Mouse (Mus musculus): ENCODE results near the gene Unc5cl.

Unc5cl gene

DNA sequence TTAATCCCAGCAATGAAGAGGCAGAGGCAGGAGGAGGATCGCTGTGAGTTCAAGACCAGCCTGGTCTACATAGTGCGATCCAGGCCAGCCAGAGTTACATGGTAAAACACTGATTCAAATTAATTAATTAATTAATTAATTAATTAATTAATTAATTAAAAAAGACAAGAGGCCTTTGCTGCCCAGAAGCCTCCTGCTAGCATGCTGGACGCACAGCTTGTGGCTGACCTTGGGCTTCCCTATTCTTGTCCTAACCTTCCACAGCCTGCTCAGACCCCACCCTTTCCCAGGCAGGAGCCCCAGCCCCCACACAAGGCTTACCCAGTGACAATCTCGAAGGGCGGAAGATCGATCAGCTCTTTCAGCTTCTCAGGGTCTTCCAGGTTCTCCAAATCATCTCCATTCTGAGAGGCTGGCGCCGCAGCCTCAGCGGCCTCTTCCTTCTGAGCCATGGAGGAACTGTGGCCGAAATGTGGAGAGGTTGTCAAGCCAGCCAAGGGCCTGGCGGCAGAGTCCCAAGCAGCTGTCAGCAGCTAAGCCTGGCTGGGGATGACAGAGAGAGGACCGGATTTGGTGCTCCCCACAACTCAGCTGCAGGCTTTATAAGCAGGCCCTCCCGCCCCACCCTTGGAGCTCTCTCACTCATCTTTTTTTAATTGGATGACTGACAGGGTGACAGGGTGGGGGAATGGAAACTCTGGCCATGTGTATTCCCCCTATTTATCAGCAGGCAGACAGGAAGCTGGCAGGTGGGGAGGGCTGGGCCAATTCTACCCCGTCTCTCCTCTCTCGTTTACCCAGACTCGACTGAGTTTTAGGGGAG lies 22.3 kb upstream of the Unc5cl start, which contains the start of gene Apobec2:
Gene Apobec2 (minus strand): TSS at position 773 of the 823 bp plus-strand sequence.
- peak; percentile 49 to 69 for DNase-seq (ENCODE audit: low spot score in 2 of 2)

DNA sequence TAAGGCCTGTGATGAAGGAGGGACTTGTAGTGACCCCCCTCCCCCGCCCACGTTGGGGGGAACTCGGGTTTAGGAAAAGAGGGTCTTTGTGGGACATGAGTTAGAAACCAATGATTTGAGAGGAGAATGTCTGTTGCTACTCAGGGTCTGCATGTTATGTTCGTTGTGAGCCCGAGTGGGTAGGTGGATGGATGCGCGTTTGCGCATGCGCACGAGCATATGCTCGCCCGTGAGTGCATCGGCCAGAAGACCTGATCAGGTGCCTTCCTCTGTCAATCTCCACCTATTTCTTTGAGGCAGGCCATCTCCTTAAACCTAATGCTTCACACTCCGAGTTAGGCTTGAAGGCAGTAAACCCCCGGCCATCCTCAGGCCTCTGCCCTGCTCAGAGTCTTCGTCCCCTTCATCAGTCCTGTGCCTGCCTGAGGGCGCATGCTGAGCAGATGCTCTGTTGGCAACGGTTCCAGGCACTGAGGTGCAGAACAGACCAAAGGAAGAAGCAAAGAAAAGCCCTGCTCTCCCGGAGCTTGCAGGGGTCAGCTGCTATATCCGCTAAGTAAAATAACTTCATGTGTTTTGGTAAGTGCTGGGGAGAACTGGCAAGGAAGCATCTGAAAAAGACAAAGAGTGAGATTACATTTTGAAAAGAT lies 21.6 kb upstream of the Unc5cl start:
- DNase-seq (ENCODE audit: low spot score in 2 of 2), result no peak

DNA sequence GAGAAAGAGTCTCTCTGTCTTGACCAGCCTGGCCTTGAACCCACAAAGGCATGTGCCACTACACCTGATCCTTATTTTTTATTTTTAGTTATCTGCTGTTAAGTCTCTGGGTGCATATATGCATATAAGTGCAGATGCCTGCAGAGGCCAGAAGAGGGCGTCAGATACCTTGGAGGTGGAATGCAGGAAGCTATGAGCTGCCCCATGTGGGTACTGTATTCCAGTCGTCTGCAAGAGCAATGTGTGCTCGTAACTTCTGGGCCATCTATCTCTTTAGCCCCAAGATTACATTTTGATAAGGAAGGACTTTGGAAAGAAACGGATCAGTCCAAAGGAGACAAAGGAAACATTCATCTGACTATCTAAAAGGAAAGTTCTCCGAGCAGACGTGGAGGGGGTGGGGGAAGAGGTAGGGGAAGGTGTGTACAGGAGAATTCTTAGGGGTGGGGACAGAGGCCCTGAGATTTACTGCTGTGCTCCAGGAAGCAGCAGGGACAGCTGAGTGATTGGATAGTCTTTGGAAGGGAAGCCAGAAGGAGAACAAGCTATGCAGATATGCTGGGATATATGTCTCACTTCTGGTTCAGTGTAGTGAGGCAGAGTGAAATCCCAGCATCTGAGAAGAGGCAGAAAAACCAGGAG lies 20.9 kb upstream of the Unc5cl start:
- no peak for DNase-seq (ENCODE audit: low spot score in 2 of 2)

DNA sequence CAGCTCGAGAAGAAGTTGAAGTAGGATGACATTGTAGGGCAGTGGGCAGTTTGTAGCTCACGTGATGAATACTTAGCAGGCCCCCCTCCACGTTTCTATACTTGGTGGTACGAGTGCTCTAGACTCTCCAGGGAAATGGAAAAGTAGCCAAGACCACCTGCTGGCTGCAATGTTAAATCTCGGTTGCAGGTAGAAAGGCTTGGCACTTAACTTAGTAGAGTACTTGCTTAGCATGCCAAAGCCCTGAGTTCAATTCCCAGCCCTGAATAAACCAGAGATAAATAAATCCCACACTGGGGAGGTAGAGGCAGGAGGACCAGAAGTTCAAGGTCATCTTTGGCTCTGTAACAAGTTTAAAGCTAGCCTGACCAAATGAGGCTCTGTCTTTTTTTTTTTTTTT lies 20.2 kb upstream of the Unc5cl start:
- DNase-seq (ENCODE audit: low spot score in 2 of 2), result no peak

DNA sequence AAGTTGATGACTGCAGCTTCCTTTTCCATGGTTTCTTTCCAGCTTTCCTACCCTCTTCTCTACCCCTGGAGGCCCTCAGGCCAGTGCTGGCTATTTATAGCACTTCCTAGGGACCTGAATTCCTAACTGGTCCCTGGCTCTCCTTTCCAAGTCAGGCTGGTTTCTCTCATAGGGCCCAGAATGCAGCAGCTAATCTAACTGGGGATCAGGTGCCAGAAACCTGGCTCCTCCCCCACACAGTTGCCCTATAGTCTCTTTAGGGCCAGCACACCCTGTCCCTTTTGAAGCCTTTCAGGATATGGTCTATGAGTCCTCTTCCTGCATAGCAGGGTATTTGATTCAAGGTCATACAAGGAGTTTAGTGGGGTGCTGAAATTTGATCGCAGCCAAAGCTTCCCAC lies 18.2 kb upstream of the Unc5cl start:
- DNase-seq (ENCODE audit: low spot score in 2 of 2), result peak; percentile 53 to 67

DNA sequence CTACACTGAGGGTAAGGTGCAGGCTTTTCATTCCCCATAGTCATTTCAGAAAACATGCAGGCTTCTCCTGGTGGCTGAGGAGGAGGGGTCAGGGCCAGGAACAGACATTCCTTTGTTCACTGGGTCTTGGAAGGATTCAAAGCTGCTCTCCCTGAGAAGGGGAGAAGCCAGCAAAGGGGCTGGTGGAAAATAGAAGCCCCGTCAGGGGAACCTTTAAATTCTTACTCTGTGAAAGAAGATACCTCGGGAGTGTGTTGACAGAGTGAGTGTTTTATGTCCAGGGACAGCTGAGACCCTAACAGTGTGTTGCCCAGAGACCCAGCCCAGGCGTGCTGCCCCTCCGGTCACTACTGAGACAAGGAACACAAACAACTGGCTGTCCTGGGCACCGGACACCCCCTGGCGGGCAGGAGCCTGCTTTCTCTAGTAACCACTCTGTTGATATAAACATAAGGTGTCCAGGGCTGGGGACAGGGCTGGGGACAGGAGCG lies 17.2 kb upstream of the Unc5cl start:
- DNase-seq (ENCODE audit: low spot score in 2 of 2), result peak in 1 of 2 experiments; percentile 56

DNA sequence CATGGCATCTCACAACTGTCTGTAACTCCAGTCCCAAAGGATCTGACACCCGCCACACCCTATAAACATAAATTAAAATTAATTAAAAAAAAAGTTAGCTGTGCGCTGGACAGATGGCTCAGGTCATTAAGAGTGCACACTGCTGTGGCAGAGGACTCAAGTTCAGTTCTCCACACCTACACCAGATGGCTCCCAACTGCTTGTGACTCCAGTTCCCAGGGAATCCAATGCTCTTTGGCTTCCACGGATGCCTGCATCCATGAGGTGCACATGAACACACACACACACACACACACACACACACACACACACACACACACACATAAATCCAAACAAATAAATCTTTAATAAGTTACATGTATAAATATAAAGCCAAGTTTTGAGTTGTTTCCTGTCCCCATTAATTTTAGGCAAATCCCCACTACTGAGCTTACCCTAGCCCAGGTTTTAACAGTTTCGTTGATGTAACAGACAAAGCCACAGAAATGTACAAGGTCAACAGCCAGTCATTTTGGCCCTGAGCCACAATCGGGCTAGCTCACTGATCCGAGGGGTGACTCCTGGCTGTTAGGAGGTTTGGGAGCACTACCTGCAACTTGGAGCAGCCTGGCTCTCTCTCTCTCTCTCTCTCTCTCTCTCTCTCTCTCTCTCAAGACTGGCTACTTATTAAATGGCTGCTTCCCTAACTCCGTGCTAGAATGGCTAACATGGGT lies 11.8 kb upstream of the Unc5cl start:
- no peak for DNase-seq (ENCODE audit: low spot score in 2 of 2)

DNA sequence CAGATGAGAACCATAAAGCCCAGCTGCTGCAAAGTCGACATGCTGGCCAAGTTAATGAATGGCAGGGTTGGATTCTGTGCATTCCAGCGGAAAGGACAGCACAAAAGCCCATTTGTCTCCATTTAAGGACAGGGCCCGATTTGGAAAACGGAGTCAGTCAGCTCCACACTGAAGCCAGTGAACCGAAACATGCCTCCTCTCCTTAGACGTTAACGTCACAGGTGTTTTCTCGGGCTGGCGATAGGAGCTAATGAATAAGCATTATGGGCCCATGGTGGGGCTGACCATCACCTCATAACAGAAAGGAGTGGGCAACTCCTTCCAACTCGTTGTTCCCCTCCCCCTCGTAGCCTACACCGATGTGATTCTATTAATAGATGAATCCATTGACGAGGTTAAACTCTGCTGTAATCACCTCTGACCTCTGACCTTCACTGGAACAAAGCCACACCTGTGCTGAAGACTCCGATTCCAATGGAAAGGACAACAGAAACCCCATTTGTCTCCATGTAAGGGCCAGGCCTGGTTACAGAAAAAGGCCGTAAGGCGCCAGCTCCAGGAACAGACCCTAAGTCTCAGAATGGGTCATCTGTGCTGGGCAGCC lies 11.1 kb upstream of the Unc5cl start:
- no peak for DNase-seq (ENCODE audit: low spot score in 2 of 2)

DNA sequence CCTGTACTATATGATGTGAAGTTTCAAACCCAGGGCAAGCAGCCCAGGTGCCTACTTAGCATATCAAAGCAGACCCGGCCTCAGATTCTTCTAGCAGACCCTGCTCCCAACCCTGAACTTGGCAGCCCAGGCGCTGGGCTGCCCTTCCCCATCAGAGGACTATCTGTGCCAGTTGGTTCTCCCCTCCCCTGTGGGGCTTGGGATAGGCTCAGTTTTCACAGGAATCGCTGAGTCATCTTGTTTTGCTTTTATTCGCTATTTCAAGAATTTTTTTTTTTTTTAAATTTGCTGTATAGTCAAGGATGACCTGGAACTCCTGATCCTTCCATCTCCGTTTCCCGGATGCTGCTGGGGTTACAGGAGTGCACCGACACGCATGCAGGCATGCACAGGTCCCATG lies 7.0 kb upstream of the Unc5cl start:
- no peak for DNase-seq (ENCODE audit: low spot score in 2 of 2)

DNA sequence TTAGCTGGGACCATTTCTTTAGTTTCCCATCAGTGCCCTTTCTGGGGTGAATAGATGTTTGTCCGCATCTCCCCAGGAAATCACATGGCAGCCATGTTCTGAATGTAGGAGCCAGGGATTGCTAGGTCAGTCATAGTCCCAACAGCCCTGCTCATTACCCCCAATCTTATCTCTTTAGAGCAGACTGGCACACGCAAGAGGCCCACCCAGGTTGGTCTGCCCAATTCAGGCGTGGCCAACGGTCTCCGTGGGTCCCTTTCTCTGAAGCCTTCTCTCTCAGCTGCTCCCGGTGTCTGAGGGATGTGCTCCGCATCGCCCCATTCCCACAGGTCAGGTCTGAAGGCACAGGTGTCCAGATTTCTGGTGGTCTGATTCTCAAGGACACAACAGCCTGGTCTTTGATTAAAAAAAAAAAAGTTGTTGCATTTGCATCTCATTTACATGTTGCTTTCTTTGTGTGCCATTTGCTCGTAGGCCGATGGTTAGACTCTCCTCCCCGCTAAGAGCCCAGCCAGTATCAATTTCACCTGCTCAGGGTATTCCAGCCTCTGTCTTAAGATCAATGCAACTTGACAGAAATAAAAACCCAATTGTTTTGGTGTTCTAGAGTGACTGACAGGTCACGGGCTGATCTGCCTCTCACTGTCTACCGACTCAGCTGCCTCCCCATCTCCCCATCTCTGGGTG lies 3.9 kb upstream of the Unc5cl start:
- DNase-seq (ENCODE audit: low spot score in 2 of 2), result no peak

DNA sequence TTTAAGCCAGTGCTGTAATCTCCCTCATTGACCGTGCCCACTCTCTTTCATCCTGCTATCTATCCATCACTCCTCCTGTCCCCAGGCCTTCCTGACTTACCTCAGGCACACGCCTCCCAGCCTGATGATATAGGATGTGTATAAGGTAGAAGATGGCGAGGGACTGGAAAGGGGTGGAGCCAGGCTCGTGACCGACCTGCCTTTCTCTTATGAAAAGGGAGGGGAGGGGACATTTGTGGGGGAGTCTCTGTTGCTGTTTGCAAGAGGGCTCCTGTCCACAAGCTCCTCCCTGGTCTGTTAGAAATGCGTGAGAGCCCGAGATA lies 3.4 kb upstream of the Unc5cl start, which contains the start of gene Tspo2:
Gene Tspo2 (minus strand): TSS at position 170 of the 323 bp plus-strand sequence.
- no peak for DNase-seq (ENCODE audit: low spot score in 2 of 2)

DNA sequence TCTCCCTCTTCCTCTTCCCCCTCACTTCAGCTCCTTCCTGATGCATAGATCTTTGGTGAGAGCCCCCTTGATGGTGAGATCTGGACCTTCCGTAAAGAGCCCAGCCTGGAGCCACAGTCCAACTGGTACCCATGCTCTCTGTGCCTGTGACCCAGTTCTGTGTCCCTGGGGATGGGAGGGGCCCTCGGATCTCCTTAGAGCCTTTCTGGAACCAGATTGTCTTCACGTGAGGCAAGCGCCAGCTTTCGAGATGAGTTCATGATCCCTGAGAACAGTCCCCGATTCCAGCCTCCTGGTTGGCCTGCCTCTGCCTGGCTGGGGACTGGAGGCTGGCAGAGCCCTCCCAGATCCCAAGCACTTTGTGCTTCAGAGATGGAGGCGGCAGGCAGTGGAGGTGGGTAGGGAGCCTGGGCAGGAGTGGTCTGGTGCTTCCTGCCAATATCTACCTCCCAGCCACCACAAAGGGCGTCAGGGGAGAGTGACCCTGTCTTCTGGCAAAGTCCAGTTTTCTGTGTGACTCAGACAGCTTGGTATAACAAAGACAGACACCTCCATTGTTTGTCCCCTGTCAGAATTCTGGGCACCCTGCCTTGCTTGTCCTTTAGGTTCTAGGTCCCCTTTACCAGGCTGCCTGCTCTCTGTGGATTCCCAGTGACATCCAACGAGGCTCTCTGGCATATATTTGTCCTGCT lies 2.8 kb upstream of the Unc5cl start:
- no peak for DNase-seq (ENCODE audit: low spot score in 2 of 2)

DNA sequence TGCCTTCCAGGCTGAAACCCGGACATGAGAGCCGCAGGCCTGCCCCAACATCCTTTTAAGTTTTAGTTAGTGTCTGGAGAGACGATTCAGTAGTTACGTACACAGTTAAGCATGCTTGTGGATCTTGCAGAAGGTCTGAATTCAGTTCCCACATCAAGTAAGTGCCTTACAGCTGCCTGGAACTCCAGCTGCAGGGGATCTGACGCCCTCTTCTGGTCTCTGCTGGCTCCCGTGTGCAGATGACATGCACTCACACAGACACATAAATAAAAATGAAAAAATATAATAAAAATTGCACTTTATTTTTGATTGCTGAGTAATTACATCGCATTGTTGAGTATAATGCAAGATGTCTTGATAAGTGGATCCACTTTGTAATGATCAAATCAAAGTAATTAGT lies 1.2 kb upstream of the Unc5cl start:
- DNase-seq (ENCODE audit: low spot score in 2 of 2), result no peak

DNA sequence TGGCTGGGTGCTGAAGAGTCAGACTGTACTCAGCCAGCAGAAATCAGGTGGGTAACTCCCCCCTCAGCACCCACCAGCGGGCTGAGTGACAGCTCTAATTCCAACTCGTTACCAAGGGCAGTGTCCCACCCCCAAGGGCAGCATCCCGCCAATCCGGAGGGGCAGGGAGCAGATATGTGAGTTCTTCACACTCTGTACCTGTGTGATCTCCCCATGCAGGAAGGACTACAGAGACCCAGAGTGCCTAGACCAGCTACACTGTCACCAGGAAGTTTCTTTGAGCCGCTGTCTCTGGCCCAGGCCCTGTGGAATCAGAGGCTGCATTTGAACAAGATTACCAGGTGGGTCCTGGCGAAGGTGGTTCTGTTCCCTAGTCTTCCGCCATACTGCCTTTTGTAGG lies 511 bp upstream of the Unc5cl start:
- no peak for DNase-seq (ENCODE audit: low spot score in 2 of 2)

DNA sequence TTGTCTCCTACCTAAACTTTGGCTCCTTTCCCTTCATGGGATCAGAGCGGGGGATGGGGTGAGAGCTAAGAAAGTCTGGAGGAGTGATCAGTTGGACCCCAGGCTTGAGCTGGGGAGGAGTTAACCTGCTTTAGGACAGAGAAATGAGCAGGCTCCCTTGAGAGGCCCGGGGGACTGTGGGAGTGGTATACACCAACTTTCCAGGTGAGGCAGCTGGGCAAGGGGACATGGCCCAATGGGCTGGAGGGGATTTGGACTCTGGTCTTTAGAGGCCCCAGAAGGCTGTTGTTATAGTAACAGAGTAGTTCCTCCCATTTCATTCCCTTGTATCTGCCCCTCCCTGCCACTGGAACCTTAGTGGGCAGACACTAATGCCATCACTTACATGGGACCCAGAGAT lies 1.3 kb downstream of the Unc5cl start:
- no peak for DNase-seq (ENCODE audit: low spot score in 2 of 2)

DNA sequence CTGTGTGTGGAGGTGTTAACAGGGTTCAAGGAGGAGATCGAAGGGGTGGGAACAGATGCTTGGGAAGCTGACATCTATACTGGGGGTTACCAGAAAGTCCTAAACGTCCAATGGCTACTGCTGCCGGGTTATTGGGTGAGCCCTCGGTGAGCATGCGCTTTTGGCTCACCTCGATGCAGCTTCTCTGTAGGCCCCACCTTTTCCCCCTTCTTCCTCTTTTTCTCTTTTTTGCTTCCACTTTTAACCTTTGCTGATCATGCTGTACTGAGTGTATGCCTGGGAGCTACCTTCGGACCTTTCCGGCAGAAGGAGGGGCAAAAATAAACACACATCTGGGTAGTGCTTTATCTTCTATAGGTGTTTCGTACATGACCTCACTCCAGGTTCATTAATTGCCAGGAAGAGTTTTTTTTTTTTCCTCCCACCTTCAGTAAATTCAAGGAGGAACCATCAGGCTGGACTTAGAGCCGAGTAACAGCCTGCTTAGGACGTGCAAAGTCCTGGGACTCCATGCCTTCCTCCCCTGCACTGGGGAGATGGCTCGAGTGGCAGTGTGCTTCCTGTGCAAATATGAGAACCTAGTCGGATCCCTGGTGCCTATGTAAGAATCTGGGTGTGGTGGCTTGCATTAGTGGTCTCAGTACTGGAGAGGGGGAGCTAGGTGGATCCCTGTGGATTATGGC lies 3.4 kb downstream of the Unc5cl start:
- no peak for DNase-seq (ENCODE audit: low spot score in 2 of 2)

DNA sequence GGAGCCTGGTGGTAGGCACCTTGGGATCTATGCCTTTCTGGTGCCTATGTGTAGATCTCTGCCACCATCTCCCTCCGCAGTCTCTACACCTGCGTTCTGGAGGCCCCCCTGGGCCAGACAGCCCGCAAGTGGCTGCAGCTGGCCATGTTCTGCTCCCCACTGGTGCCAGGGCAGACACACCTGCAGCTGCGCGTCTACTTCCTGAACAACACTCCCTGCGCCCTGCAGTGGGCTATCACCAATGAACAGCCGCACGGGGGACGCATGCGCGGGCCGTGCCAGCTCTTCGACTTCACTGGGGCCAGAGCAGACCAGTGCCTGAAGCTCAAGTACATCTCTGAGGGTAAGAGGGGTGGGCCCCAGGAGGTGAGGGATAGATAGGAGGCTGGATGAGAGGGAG lies 7.4 kb downstream of the Unc5cl start:
- DNase-seq (ENCODE audit: low spot score in 2 of 2), result no peak

DNA sequence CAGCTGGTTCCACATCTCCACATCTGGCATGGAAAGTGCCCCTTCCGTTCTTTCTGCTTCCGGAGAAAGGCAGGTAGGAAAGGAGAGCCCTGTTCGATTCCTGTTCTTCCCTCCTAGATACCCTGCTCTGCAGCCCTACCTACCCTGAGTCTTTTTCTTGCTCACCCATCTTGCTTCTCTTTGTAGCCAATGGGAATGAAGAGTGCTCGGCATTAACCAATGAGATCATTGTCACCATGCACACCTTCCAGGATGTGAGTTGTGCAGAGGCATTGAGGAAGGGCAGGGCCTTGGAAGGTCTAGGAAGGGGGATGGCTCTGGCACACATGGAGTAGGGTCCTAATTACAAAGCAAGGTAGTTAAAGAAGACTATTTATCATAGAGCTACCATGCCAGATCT lies 8.7 kb downstream of the Unc5cl start:
- DNase-seq (ENCODE audit: low spot score in 2 of 2), result no peak

DNA sequence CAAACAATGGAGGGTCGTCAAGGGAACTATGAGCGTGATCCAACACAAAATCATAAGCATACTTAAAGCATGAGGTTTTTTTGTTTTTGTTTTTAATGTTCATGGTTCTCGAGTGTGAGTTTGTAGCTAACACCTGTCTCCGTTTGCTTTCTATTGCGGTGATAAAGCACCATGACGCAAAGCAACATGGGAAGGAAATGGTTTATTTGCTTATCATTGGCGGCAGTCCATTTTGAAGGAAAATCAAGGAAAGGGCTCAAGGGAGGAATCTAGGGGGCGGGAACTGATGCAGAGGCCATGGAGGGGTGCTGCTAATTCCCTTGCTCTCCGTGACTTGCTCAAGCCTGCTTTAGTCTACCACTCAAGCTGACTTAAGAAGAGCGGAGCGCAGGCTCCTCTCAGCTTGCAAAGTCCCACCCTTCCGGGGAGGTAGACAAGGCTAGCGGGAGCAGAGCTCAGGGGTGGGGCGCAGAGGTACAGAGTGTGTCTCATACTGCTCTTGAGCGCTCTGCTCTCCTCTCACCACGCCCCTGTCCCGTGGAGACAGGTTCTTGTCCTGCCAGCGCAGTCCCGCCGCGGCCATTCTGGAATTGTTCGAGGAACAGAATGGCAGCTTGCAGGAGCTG lies 12.2 kb downstream of the Unc5cl start:
- DNase-seq (ENCODE audit: low spot score in 2 of 2), result no peak

Data from heart, adult 9 months (tissue).